Mouse (Mus musculus): Measurements from ENCODE around the gene Sec23ip. TPM values are rescaled to one million over a fixed set of nuclear protein-coding genes. Genes with fewer than 3 reads are reported as not detected.

Sec23ip gene
- 19.1 and 19.7 TPM in 2 replicates for polyA plus RNA-seq (2012; rRNA removed)

GRCm38 (mm10) chr7:128744684-128745485 lies at the start of gene Sec23ip:
Sec23ip (plus strand) TSS chr7:128744943.

GRCm38 (mm10) chr7:128740334-128740733 lies 4.4 kb upstream of the Sec23ip start, which contains the start of gene Mcmbp:
Mcmbp (minus strand) TSS chr7:128740495.

Other genes starting within 250 kb of the Sec23ip start
- gene Bag3, start 221.3 kb upstream of the Sec23ip start, polyA plus RNA-seq (2012; rRNA removed), result 2.4 and 2.6 TPM in 2 replicates
- 218 and 221 TPM in 2 replicates for gene Inpp5f, start 133.6 kb upstream of the Sec23ip start, polyA plus RNA-seq (2012; rRNA removed)
- 32.7 and 35.0 TPM in 2 replicates for gene Mcmbp, start 4.4 kb upstream of the Sec23ip start, polyA plus RNA-seq (2012; rRNA removed)